Mouse (Mus musculus) cerebellum, postnatal 36 days (tissue): ENCODE measurements around the gene Abca5.
A peak's percentile ranks its signal among the peaks of the same experiment; 100 is the strongest.

Experiments
- DNase-seq, 2 experiments: peaks; one replicate each; pipeline ENCODE4 v3.0.0; 2021 to 2022; ENCODE audit warnings: mixed read lengths in 2 of 2

The Abca5 gene

DNA sequence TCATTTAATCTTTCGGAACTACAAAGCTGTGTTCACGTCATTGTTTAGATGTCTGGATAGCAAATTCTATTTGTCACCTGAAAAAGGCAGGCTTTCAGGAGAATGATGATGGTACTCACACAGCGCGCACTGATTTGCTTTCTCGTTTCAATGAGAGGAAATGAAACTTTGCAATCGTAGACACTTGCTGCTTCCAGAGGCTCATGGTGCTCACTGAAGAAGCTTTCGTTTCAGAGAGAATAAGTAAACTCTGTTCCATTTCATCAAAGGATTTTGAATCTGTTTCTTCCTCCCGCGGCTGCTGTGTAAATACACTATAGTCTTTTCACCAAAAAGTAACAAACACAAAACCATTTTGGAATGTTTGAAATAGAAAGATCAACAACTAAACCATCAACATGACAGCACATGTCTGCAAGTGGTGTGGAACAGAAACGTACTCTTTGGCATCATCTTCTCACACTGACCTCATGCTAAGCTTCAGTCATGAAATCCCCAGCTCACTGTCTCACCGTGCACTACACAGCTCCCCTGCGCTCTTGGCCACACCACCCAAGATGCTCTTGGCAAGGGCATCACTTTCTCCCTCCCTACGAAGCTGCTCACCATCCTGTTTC, 39.5 kb downstream of the Abca5 start:
- no peak for DNase-seq

- DNase-seq, result no peak
Observed at GRCm38 (mm10) chr11:110290586-110290985, 46.9 kb downstream of the Abca5 start.

DNA sequence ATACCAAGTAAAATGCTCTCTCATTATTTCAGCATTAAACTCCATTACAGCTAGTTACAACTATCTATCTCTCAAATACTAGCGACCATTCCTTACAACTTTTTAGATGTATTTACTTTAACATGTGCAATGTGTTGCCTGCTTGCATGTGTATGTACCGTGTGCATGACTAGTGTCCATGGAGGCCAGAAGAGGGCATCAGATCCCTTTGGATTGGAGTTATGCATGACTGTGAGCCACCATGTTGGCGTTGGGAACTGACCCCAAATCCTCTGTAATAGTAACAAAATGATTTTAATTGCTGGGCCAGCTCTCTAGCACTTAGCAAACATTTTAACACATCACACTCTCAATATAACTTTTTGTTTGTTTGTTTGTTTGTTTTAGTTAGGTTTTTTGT, 49.1 kb downstream of the Abca5 start:
- DNase-seq, result no peak

DNA sequence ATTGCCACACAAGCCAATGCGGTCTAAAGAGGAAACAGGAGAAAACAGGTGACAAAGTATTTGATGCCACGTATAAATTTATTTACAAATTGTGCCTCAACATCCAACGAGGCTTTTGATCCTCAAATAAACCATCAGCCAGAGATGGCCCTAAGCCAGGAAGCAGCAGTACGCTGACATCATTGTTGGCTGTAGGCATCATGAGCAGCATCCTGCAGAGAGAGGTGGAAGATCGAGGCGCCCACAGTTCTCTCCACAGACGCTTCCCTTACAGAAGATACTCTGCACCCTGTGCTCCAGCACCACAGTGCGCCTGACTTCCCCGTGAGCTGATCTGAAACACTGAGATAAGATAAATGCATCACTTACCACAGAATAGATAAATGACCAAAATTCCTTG, 49.8 kb downstream of the Abca5 start:
- peak; percentile 61 to 64 for DNase-seq

- DNase-seq, result no peak
Observed at GRCm38 (mm10) chr11:110286331-110286730, 51.2 kb downstream of the Abca5 start.

DNA sequence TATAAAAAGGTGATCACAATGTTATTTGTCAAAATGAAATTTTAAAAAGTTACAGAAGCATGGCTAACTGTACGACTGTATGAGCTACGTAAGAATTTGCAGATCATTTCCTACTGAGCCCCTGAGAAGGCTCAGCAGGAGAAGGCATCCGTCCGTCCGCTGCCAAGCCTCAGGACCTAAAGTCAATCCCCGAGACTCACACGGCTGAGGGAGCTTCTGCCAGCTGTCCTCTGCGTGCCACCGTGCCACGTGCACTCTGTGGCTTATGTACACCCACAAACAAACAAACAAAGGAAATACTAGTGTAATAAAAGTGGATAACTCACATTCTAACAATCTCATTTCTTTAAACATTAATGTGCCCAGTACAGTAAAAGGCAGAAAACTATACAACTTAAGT, 52.7 kb downstream of the Abca5 start:
- DNase-seq, result no peak

GRCm38 (mm10) chr11:110284185-110284787, 53.2 kb downstream of the Abca5 start:
- no peak for DNase-seq

GRCm38 (mm10) chr11:110274794-110275193, 62.7 kb downstream of the Abca5 start:
- DNase-seq, result no peak

- DNase-seq, result peak; percentile 25 to 58
Observed at GRCm38 (mm10) chr11:110271745-110272144, 65.8 kb downstream of the Abca5 start.

DNA sequence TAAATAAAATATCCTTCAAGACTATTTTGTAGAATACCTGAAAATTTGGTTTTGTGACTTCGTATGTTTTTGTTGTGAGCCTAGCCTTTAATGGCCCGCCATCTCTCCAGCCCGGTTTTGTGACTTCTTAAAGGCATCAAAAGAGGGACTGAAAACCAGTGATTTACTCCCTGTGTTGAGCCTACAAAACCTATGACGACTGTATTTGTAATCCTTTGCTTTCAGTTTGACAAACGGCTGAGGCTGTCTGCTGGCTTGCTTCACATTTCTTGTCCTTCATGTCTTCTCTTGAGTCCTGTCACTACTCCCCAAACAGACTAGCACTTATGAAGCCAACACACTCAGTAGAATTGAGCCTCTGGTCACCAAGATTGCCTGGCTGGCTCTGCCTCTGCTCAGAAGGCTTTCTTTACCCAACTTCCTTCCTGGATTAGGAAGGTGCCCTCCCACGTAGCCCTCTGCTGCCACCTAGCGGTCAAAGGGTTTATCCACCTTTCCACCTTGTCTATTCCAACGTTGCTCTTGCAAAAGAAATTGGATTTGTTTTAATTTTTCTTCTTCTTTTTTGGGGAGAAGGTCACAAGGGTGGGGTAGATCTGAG, 69.2 kb downstream of the Abca5 start:
- DNase-seq, result peak; percentile 79 to 82

DNA sequence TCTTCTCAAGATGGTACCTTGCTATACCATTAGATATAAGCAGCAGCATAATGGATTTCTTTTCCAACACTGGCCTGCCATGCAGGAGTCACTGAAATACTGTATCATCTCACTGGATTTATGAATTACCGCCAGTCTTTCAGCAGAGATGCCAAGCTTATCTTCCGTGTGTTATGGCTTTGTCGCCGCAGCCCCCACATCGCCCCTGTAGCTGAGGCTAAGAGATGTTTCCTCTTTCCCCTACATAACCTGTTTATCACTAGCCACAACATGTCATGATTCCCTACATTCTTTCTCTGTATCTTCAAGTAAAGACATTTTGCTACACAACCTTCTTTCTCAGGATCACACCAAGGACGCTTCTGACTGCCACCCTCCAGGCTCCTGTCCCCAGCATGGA, 70.3 kb downstream of the Abca5 start:
- DNase-seq, result no peak

GRCm38 (mm10) chr11:110266757-110267156, 70.8 kb downstream of the Abca5 start:
- no peak for DNase-seq

DNA sequence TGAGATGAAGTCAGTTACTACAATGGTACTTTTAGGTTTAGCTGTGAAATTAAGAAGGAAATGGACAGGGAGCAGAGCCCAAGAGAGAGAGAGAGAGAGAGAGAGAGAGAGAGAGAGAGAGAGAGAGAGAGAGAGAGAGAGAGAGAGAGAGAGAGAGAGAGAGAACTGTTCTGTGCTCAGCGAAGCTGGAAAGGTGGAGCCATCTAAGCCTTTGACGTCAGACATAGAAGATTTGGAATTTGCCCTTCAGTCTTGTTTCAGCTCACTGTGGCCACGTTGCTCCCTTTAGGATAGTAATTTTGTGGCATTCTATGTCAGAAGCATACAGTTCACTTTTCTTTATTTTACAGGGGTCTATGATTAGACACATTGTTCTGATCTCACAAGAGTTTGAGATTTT, 75.6 kb downstream of the Abca5 start:
- DNase-seq, result no peak

DNA sequence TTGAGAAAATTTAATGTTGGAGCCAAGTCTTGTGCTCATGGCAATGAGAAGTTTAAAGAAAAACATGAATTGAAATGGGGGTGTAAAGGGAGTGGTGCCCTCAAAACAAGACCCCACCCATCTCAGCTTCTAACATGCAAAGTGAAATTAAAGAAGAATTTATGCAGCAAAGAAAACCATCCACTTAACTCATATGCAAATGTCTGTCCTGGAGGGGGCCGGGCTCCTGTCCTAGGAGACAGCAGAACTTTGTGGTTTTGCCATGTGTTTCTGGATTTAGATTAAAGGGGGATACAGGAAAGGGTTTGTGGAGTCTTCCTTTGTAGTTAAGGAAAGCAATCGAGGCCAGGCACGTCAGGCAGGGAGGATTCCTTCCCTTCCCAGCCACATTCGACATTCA, 79.6 kb downstream of the Abca5 start:
- no peak for DNase-seq

GRCm38 (mm10) chr11:110257061-110257460, 80.5 kb downstream of the Abca5 start:
- no peak for DNase-seq

DNA sequence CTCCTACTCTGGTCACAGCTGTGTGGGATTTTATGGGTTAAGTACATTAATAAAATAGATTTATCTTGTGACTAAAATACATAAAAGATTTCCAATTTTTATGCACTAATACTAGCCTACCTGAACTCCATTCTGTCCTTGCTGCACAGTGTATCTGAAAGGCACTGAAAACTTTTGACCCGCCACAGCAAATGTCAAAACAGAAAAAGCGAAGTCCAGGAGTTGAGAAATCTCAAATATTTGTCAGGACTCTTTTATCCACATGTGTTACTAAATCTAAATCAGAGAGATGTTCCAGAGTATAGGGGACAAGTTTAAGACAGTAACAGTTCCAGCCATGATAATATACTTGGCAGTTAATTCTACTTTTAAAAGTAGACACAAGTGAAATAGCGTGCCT, 85.3 kb downstream of the Abca5 start:
- DNase-seq, result no peak

GRCm38 (mm10) chr11:110251534-110251933, 86.0 kb downstream of the Abca5 start, which contains the start of gene Abca6:
Gene Abca6, minus strand, starts transcription at chr11:110251776.
- no peak for DNase-seq

DNA sequence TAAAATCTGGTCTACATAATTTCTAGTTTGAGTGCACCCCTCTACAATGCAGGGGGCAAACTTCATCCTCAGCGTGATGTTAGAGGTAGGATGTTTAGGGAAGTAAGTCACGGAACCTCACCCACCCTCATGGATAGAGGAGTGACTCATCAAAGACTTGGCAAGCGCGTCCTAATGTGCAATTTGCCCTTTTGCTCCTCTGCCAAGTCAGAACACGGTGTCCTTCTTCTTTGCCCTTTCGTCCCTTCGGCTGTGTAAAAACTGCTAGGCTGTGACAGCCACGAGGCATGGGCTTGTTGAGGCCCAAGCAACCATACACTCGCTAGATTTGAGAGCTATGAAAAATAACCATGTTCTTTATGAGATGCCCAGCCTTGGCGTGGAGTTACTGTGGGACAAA, 92.8 kb downstream of the Abca5 start:
- no peak for DNase-seq

DNA sequence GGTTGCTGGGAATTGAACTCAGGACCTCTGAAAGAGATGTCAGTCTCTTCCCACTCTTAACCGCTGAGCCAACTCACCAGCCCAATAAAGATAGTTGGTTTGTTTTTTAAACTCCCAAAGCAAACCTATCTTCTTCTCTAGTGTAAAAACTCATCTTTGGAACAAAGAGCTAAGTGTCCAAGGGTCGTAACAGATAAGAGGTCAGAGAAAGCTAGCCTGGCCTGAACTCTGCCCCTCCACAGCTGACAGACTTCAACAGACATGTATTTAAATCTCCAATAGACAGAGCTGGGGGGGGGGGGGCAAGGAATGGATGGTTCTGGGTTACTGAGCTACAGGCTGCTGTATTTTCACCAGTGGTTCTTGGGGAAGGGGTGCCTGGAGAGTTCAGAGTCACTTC, 100.0 kb downstream of the Abca5 start:
- no peak for DNase-seq

GRCm38 (mm10) chr11:110232975-110233374, 104.5 kb downstream of the Abca5 start:
- DNase-seq, result no peak
